Mouse (Mus musculus): Measurements from ENCODE around the gene Adgra1. TPM values are rescaled to one million over a fixed set of nuclear protein-coding genes. Genes with fewer than 3 reads are reported as not detected.

Gene Adgra1
- polyA plus RNA-seq, 1 experiment, result not detected

DNA sequence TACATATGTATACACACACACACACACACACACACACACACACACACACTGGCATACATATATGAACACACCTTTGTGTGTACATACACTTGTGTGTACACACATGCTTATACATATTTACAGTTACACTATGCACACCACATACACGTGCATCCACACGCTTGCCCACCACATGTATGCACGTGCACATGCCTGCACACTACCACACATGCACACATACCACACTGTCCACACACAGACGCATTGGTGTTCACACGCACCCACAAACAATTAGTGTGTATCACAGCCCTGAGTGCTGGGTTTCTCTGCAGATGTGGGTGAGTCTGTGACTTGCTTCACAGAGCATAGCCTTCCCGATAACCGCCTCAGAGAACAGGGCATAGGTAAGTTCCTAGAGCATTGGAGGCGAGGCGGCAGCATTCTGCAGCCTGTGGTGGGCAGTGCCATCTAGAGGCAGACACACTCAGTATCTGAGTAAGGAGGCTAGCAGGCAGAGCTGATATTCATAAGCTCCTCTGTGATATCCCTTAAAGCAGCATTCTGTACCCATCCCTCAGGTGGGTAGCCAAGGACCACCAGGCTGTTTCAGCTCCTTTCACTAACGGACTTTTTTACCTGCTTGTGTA is 43.3 kb downstream of the Adgra1 start:
- Histone ChIP-seq H3K4me3 (replicated peaks) (peak overlapping the region; percentile 8), H3K4me1 (no peaks in the 10 kb centered on the region; the same call in 1 of the 2 replicates), H3K36me3 (replicated peaks; ENCODE audit: low read length) (no peaks in the 10 kb centered on the region), H3K27me3 (replicated peaks) (peaks cover 42% of the 10 kb centered on the region), H3K9me3 (no peaks in the 10 kb centered on the region)
- TF ChIP-seq GATA1 (IDR thresholded peaks at IDR 0.05; ENCODE audit: borderline replicate concordance, low read length) (no peak), FLI1 (IDR thresholded peaks at IDR 0.05; ENCODE audit: low read length) (no peak)

DNA sequence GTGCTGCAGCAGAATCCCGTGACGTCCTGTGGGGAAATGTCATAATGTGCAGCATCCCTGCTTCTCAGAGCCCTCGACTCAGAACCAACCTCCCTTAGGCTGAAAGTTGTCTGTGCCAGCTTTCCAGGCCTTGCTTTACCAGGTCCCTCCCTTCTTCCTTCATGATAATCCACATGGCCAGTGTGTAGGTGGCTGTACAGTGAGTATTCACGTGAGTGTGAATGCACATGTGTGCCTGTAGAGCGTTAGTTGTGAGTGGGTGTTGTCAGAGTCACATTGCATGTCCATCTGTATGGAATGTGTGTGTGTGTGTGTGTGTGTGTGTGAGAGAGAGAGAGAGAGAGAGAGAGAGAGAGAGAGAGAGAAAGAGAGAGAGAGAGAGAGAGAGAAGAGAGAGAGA is 44.1 kb downstream of the Adgra1 start:
- no peaks in the 10 kb centered on the region for H3K36me3 ChIP-seq (replicated peaks; ENCODE audit: low read length)
- peaks cover 41% of the 10 kb centered on the region for H3K27me3 ChIP-seq (replicated peaks)
- TF ChIP-seq FLI1 (IDR thresholded peaks at IDR 0.05; ENCODE audit: low read length) (no peak), GATA1 (IDR thresholded peaks at IDR 0.05; ENCODE audit: borderline replicate concordance, low read length) (no peak)
- H3K4me1 ChIP-seq, result no peaks in the 10 kb centered on the region; the same call in 1 of the 2 replicates
- H3K9me3 ChIP-seq, result no peaks in the 10 kb centered on the region
- no peak overlapping the region for H3K4me3 ChIP-seq (replicated peaks)

DNA sequence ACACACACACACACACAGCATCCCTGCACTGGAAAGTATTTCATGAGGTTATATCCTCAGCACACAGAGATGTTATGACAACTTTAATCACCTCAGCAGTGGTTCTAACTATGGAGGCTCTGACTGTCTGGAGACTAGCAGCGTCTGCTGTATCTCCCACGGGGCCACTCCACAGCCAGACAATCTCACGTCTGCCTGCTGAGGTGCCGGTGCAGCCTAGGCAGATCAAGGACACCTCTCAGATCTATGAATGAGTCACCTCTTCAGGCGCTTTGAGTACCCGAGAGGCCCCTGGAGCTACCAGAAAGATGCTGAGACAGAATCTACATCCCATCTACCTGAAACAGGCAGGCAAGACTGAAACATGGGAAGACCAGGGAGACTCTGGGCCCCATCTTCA is 44.6 kb downstream of the Adgra1 start:
- Histone ChIP-seq H3K9me3 (peaks cover 2% of the 10 kb centered on the region; the same call in 1 of the 2 replicates), H3K36me3 (replicated peaks; ENCODE audit: low read length) (no peaks in the 10 kb centered on the region), H3K4me3 (replicated peaks) (no peak overlapping the region), H3K27me3 (replicated peaks) (peaks cover 43% of the 10 kb centered on the region), H3K4me1 (no peaks in the 10 kb centered on the region; the same call in 1 of the 2 replicates)
- TF ChIP-seq FLI1 (IDR thresholded peaks at IDR 0.05; ENCODE audit: low read length) (no peak), GATA1 (IDR thresholded peaks at IDR 0.05; ENCODE audit: borderline replicate concordance, low read length) (no peak)

DNA sequence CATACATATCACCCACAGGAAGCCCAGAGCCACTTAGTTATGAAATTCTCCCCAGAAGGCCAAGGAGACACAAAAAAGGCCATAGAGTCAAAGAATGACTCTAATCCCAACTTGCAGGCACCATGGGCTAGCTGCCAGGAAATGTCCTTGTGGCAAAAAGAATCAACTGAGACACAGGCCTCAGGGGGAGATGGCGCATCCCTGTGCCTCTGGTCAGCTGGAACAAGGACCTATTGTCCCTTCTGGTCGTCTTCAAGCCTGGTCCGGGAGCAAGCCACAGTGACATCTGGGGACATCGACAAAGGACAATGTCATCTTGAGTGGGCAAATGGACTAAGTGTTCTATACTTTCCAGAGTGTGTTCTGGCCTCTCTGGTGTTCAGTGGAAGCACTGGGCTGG is 49.6 kb downstream of the Adgra1 start:
- Histone ChIP-seq H3K36me3 (replicated peaks; ENCODE audit: low read length) (no peaks in the 10 kb centered on the region), H3K27me3 (replicated peaks) (peaks cover 28% of the 10 kb centered on the region), H3K9me3 (peaks cover 4% of the 10 kb centered on the region), H3K4me3 (replicated peaks) (no peak overlapping the region), H3K4me1 (no peaks in the 10 kb centered on the region)
- no peak for TF ChIP-seq GATA1 (IDR thresholded peaks at IDR 0.05; ENCODE audit: borderline replicate concordance, low read length)
- no peak for TF ChIP-seq FLI1 (IDR thresholded peaks at IDR 0.05; ENCODE audit: low read length)

DNA sequence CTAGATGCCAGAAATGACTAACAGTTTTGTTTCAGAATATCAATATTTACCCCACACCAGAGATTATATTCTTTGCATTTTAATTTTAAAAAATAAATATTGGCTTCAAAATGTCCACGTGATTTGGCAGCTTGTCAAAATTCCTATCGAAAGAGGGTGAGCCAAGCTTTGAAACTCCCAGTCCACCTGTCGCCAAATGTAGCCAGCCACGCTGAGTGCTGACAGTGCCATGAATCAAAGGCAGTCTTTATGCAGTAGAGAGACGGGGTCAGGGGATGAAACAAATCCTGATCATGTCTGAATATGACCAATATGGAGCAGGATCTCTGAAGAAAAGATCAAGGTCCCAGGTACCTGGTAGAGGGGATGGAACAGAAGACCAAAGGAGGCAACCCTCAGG is 57.8 kb downstream of the Adgra1 start:
- TF ChIP-seq GATA1 (IDR thresholded peaks at IDR 0.05; ENCODE audit: borderline replicate concordance, low read length), result no peak
- TF ChIP-seq FLI1 (IDR thresholded peaks at IDR 0.05; ENCODE audit: low read length), result no peak
- Histone ChIP-seq H3K4me1 (no peaks in the 10 kb centered on the region), H3K27me3 (replicated peaks) (peaks cover 63% of the 10 kb centered on the region), H3K36me3 (replicated peaks; ENCODE audit: low read length) (no peaks in the 10 kb centered on the region), H3K4me3 (replicated peaks) (no peak overlapping the region), H3K9me3 (no peaks in the 10 kb centered on the region)

DNA sequence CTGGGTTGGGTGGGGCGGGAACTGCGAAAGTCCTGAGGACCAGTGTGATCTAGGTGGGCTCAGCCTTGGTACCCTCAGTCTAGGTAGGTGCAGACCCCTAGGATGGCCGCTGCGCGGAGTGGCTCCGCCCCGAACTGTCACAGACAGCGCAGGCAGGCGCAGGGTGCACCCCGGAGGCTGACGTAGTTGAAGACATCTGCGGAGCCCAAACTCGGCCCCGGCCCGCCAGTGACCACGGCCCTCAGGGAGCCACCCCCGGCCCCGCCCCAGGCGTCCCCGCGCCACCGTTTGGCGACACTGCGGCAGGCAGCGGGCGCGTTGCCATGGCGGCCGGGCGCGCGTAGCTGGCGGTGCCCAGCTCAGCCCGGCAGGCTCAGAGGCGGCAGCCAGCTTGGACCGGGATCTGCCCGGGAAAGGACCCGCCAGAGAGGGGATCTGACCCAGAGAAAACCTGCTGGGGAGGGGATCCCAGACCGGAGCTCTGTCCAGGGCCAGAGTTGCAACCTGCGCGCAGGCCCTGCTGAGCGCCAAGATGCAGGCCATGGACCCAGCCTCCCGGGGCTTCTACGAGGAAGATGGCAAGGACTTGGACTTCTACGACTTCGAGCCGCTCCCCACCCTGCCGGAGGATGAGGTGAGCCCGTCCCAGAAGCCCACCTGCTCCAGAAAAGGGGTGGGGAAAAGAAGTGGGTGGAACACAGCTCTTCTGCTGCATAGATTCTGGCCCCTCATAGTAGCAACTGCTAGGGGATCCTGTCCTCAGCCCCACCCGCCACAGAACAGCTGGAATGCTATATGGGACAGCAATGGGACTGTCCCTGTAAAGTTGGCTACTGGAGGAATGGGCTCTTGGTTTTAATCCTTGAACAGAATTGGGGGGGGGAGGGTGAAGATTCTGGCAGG is 60.9 kb downstream of the Adgra1 start, which contains the start of gene Kndc1:
Gene Kndc1, plus strand, starts transcription at position 42 of the 903 bp plus-strand sequence.
- peaks cover 87% of the 10 kb centered on the region for H3K27me3 ChIP-seq (replicated peaks)

DNA sequence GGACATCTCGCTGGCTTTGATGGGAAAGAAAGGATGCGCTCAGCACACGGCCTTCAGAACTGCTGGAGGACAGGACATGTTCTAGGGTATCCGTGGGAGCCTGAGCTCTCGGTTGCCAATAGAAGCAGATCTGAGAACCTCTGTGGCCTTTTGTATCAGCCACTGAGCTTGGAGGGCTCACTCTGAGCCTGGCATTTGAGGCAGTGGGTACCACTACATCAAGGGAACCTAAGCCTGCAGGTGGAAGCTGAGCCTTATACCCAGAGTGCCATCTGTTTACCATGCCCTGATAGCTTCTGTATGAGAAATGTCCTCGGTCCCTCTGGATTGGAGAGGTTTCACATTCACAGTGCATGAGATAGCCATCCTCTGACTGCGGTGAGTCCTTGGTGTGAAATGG is 62.3 kb downstream of the Adgra1 start:
- H3K36me3 ChIP-seq (replicated peaks; ENCODE audit: low read length), result no peaks in the 10 kb centered on the region
- no peaks in the 10 kb centered on the region; the same call in 1 of the 2 replicates for H3K9me3 ChIP-seq
- peaks cover 92% of the 10 kb centered on the region for H3K27me3 ChIP-seq (replicated peaks)
- H3K4me1 ChIP-seq, result no peaks in the 10 kb centered on the region; the same call in 1 of the 2 replicates
- H3K4me3 ChIP-seq (replicated peaks), result no peak overlapping the region
- TF ChIP-seq FLI1 (IDR thresholded peaks at IDR 0.05; ENCODE audit: low read length), result no peak
- TF ChIP-seq GATA1 (IDR thresholded peaks at IDR 0.05; ENCODE audit: borderline replicate concordance, low read length), result no peak

More for the DNA sequence above, 60.9 kb downstream of the Adgra1 start, which contains the start of gene Kndc1:
- Histone ChIP-seq H3K36me3 (replicated peaks; ENCODE audit: low read length) (no peaks in the 10 kb centered on the region), H3K4me1 (no peaks in the 10 kb centered on the region), H3K9me3 (no peaks in the 10 kb centered on the region; the same call in 1 of the 2 replicates), H3K4me3 (replicated peaks) (peak within 1 kb of the TSS; percentile 38)
- no peak for TF ChIP-seq FLI1 (IDR thresholded peaks at IDR 0.05; ENCODE audit: low read length)
- TF ChIP-seq GATA1 (IDR thresholded peaks at IDR 0.05; ENCODE audit: borderline replicate concordance, low read length), result no peak

DNA sequence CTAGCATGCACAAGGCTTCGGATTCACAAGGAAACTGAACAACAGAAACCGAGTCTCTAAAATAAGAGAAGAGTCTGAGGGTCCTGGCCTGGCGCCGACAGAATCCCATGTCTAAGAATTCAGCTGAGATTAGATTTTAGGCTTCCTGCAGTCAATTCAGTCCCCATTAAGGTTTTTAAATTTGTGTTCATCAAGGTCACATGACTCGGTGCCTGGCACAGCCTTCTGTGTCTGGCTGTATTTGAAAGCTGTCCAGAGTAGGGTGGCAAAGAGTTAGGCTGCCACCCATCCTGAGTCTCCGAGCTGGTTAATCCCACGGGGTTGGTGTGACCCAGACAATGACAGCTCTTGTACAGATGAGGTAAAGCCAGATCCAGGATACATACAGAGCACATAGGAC is 62.8 kb downstream of the Adgra1 start:
- TF ChIP-seq GATA1 (IDR thresholded peaks at IDR 0.05; ENCODE audit: borderline replicate concordance, low read length) (no peak), FLI1 (IDR thresholded peaks at IDR 0.05; ENCODE audit: low read length) (no peak)
- Histone ChIP-seq H3K27me3 (replicated peaks) (peaks cover 94% of the 10 kb centered on the region), H3K4me3 (replicated peaks) (no peak overlapping the region)

DNA sequence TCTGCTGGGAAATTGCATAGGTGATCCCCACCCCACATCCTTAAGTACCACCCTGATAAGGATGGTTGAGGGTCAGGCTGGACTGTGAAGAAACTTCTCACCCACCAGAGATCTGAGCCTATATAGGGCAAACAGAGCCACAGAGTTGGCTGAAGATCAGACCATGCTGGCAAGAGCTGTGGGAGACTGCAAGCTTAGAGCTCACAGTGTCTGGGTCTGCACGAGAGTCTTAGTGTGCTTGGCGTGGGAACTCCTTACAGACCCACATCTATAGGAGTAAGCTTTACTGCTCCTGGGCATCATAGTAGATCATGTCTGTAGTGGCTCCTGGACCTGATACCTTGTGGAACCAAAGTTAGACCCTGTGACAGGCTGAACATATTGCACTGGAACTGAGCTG is 64.6 kb downstream of the Adgra1 start:
- no peaks in the 10 kb centered on the region for H3K36me3 ChIP-seq (replicated peaks; ENCODE audit: low read length)
- TF ChIP-seq GATA1 (IDR thresholded peaks at IDR 0.05; ENCODE audit: borderline replicate concordance, low read length), result no peak
- no peak for TF ChIP-seq FLI1 (IDR thresholded peaks at IDR 0.05; ENCODE audit: low read length)
- H3K4me1 ChIP-seq, result no peaks in the 10 kb centered on the region; the same call in 1 of the 2 replicates
- H3K9me3 ChIP-seq, result no peaks in the 10 kb centered on the region; the same call in 1 of the 2 replicates
- peaks cover 92% of the 10 kb centered on the region for H3K27me3 ChIP-seq (replicated peaks)
- no peak overlapping the region for H3K4me3 ChIP-seq (replicated peaks)

More for the DNA sequence above, 62.8 kb downstream of the Adgra1 start:
- H3K36me3 ChIP-seq (replicated peaks; ENCODE audit: low read length), result no peaks in the 10 kb centered on the region
- H3K9me3 ChIP-seq, result no peaks in the 10 kb centered on the region; the same call in 1 of the 2 replicates
- no peaks in the 10 kb centered on the region; the same call in 1 of the 2 replicates for H3K4me1 ChIP-seq

Data from megakaryocyte, embryonic 14.5 days (primary cell).